Mouse (Mus musculus) spleen, adult 18-20 months (tissue): ENCODE results near the gene Nipbl.
A peak's percentile ranks its signal among the peaks of the same experiment; 100 is the strongest.
"Not testable (repeated sequence)": the region's sequence is repeated elsewhere in the genome, so short reads cannot be mapped to it uniquely, and the experiment has no call there.

Experiments used
- DNase-seq, 2 experiments: peaks; one replicate each; pipeline ENCODE4 v3.0.0; 2022; ENCODE audit warnings: mixed read lengths in 2 of 2

Nipbl gene

DNA sequence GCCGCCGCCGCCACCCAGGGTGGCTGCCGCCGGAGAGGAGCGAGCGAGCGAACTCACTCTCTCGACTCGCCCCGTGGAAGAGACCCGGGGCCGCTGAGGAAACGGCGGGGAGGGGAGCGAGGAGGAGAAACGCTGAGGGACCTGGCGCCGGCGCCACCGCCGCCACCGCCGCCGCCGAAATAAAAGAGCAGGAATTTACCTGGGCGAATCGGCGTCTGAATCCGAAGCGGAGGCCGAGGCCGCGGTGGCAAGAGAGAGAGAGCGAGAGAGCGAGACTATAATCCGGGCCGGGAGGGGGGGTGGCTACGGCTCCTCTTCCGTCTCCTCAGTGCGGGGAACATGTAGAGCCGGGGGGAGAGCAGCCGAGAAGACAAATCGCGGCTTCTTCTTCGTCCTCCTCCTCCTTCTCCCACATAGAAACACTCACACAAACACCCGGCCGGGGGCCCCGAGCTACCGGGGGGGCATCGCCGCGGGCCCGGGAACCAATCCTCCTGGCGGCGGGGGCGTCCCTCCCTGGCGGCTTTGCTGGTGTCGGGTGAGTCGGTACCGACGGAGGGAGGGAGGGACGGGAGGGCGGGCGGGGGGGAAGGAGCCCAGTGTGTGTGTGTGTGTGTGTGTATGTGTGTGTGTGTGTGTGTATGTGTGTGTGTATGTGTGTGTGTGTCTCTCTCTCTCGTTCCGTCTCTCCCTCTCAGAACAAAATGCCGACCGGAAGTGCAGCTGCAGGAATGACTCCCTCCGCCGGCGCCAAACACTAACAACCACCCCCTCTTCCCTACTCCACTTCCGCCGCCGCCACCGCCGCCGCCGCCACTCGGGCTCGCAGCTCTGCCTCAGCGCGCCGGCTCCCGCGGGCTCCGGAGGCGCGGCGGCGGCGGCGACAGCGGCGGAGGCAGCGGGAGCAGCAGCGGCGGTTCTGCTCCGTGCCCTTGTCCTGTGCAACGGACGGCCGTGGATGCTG lies at the start of gene Nipbl:
Gene Nipbl, minus strand, starts transcription at position 538 of the 964 bp plus-strand sequence.
- DNase-seq, result peak; percentile 83 to 84

- no peak for DNase-seq
These were observed 41.0 kb upstream of the Nipbl start for GRCm38 (mm10) chr15:8485261-8485660.

- DNase-seq, result no peak
These were observed 24.8 kb upstream of the Nipbl start for GRCm38 (mm10) chr15:8469006-8469575.

GRCm38 (mm10) chr15:8463521-8463920 lies 19.3 kb upstream of the Nipbl start:
- no peak for DNase-seq

DNA sequence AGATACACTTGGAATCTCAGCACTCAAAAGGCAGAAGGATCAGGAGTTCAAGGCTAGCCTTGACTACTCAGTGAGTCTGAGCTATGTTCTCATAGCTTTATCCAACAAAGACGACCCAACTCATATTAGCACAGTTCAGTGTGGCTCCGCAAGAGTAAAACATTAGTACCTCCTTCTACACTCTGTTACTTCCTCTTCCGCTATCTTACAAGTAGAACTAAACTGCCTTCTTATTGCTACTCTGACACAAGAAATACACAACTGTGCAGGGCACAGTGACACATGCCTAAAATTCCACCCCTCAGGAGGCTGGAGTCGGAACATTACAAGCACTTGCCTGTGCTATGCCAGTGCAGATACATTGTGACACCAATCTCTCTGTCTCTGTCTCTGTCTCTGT lies 18.5 kb upstream of the Nipbl start:
- no peak for DNase-seq

GRCm38 (mm10) chr15:8460871-8461270 lies 16.6 kb upstream of the Nipbl start:
- no peak for DNase-seq

DNA sequence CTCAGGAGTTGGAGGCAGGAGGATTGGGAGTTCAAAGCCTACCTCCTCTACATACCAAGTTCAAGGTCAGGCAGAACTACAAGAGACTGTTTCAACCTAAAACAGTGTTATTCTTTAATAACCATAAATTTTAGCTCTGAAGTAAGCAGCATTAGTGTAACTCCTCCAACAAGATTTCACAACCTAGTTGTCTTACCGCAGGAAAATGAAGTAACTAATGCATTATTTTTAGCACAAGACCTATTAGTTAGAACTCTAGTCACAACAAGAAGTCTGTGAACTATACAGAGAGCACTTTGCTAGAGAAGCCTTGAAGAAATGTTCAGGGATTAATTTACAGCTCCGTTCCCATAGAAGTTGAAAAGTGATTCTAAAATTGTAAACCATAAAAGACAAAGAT lies 15.7 kb upstream of the Nipbl start:
- DNase-seq, result no peak

- not testable (repeated sequence) for DNase-seq
These were observed 12.0 kb upstream of the Nipbl start for GRCm38 (mm10) chr15:8456223-8456622.

- DNase-seq, result no peak
These were observed 11.2 kb upstream of the Nipbl start for GRCm38 (mm10) chr15:8455486-8455885.

GRCm38 (mm10) chr15:8451071-8451470 lies 6.8 kb upstream of the Nipbl start:
- no peak for DNase-seq

DNA sequence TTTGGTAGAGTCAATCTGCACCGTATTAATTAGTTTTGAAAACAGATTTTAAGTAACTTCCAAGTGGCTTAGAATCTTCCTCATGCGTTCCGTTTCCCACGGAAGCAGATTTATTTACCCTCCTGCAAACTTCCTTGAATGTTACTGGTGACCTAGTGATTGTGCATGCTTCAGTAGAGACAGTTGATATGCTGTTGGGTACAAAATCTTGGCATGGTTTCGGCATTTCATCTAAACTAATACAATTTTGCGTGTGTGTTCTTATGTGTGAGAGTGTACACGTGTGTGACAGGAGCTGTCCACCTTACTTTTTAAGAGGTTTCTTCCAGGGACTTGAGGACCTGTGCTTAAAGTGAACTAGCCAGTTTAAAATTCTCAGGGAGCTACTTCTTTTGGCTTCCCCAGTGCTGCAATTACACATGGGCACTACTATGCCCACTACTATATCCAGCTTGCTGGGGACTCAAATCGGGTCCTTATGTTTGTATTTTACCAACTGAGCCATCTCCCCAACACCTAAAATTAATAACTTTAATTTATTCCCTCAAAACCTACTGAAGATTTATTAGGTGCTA lies 3.0 kb upstream of the Nipbl start:
- DNase-seq, result no peak

DNA sequence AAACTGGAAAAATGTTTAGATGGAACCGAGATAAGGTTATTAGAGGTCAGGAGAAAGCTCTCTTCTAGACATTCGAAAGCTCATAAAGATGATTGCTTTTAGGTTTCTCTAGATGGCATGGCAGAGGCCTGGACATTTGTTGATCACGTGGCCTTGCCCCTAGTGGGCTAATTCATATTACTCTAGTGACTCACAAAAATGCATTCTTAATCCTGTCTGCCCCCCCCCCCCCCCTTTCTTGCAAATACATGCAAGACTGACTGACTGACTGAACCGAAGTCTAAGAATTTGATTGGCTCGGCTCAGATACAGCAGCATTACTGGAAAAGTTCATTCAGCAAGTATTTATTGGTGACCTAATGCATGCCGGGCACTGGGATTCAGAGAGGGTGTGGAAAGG lies 2.2 kb upstream of the Nipbl start:
- no peak for DNase-seq

GRCm38 (mm10) chr15:8445951-8446419 lies 1.7 kb upstream of the Nipbl start:
- peak; percentile 27 to 49 for DNase-seq

- peak; percentile 70 for DNase-seq
These were observed 781 bp upstream of the Nipbl start for GRCm38 (mm10) chr15:8444890-8445597.

- DNase-seq, result peak; percentile 63 to 69
These were observed 916 bp downstream of the Nipbl start for GRCm38 (mm10) chr15:8443168-8443925.

DNA sequence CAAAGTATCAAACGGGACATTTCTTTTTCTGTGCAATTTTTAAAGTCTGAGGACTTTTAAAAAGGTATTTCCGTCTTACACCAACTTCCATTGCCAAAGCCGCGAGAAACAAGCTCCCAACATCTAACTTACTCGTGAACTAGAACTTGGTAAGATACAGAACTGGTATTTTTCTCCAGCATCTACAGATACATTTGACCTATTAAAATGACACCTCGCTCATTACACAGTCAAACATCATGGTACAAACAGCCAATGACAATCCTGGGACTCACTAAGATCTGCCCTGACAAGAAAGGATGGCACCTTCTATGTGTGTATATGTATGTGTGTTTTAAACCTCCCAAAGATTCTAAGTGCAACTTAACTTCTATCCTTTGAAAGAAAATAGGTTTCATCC lies 1.5 kb downstream of the Nipbl start:
- no peak for DNase-seq

DNA sequence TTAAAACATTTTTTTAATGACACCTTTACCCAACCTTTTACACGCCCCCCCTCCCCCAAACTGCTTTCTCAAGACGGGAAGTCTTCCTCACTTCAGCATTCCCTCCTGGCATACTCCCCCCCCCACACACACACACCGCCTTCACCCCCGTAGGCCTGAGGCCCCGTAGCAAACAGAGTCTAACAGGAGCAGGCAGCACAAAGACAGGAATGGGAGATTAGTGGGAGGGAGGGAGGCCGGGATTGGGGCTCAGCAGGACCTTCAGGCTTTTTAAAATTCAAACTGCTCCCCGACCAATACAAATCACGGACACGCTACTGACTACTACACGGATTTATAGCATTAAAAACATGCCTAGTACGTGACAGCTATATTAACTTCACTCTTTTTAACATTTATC lies 2.1 kb downstream of the Nipbl start:
- no peak for DNase-seq

GRCm38 (mm10) chr15:8433239-8433947 lies 10.9 kb downstream of the Nipbl start:
- DNase-seq, result no peak

DNA sequence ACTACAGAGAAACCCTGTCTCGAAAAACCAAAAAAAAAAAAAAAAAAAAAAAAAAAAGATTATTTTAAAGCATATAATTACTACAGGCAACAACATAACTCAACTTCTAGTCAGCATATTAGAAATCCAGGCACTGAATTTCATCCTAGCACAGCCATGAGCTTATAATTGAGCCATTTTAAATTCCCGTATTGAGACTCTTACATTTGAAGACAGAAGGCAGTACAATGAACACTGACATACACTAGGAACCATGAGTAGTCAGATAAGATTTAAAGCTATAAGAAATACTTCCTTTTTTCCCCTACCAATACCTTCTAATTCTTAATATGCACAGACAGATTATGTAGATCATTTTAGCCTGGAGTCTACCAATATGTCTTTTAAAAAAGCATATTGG lies 11.7 kb downstream of the Nipbl start:
- no peak for DNase-seq

- no peak for DNase-seq
These were observed 14.8 kb downstream of the Nipbl start for GRCm38 (mm10) chr15:8429502-8429901.

- no peak for DNase-seq
These were observed 23.4 kb downstream of the Nipbl start for GRCm38 (mm10) chr15:8420909-8421308.
